Mouse (Mus musculus): ENCODE results near the gene Fam90a1b.
"Not testable (repeated sequence)": the region's sequence is repeated elsewhere in the genome, so short reads cannot be mapped to it uniquely, and the experiment has no call there.

Gene Fam90a1b

DNA sequence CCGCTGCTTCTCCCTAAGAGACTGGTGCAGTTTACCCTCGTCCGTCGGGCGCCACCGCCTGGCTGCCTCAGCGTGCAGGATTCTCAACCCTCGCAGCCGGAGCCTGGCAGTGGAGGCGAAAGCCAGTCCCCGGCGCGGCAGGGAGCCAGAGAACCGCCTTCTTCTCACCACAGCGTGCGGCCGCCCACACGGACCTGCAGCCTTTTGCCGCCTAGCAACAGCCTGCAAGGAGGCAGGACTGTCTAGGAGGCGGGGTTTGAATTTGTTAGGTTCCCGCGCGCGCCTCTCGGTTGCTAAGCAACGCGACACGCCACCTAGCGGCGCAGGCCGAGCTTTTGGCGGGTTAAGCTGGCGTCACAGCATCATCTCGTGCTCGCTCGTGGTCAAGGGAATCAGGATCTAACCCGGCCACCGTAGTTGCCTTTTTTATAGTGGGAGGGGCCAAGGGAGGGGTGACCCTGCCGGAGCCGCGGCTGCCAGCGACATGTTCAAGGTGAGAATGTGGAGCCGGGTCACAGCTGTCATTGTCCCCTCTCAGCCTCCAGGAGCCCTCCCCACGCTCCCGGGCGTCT, at the start of gene Fam90a1b, which contains the start of gene Apoo:
Gene Fam90a1b (minus strand): TSS at position 108 of the 572 bp plus-strand sequence.
Gene Apoo (plus strand): TSS at position 448 of the 572 bp plus-strand sequence.
- DNase-seq (ENCODE audit: low spot score), result peak; percentile 95

GRCm38 (mm10) chrX:94408975-94409374, 42.4 kb upstream of the Fam90a1b start:
- no peak for DNase-seq (ENCODE audit: low spot score)

- DNase-seq (ENCODE audit: low spot score), result no peak
These were observed 12.2 kb upstream of the Fam90a1b start for GRCm38 (mm10) chrX:94378734-94379133.

DNA sequence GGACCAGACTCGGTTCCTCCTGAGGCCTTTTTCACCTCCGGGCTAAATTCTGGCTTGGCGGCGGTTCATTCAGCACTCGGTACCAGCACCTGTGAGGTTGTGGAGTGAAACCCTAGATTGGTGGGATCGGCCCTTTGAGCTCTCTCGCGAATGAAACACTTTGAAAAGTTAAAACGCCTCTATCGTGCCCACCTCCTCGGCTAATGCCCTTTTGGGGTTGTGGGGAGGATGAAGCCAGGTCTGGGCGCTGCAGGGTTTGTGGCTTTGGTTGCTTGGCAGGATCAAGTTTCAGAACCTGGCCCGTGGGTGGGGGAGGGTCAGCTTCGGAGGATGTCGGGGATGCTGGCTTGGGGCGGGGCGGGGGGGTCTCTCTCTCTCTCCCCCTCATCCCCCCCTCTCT, 671 bp upstream of the Fam90a1b start:
- no peak for DNase-seq (ENCODE audit: low spot score)

GRCm38 (mm10) chrX:94366029-94366428, 548 bp downstream of the Fam90a1b start:
- no peak for DNase-seq (ENCODE audit: low spot score)

GRCm38 (mm10) chrX:94365381-94365925, 1.1 kb downstream of the Fam90a1b start:
- no peak for DNase-seq (ENCODE audit: low spot score)

GRCm38 (mm10) chrX:94343638-94344037, 22.9 kb downstream of the Fam90a1b start:
- not testable (repeated sequence) for DNase-seq (ENCODE audit: low spot score)

DNA sequence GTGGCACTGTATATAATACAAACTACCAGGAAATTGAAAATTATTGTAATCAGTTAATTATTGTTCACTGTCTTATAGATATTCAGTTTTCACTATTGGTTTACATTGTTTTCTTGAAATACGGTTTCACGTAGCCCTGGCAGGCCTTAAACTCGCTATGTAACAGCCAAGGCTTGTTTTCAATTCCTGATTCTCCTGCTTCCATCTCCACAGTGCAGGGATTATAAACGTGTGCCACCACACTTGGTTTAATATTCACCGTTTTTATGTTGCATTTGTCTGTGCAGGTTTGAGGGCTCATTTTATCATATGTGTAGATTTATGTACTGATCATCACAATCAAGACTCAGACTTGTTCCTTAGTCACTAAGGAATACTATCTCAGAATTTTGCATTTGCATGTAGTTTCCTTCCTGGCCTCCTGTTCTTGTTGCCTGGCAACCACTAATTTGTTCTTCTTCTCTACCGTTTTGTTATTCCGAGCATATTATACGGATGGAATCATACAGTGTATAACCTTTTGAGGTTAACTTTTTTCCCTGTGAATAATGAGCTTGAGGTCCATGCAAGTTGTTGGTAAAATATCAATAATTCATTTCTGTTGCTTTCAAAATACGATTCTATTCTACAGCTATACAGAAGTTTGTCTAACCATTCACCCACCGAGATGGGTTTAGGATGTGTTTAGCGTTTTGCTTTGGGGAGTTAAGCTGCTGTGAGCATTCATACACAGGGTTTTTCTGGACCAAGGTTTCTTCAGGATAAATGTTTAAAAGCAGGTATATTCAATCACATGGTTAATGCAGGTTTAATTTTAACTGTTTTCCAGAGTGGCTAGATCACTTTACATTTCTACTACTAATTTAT, 45.3 kb downstream of the Fam90a1b start:
- no peak for DNase-seq (ENCODE audit: low spot score)

Measured in c-Kit-positive CD71-positive TER-119-positive erythroid progenitor cells, embryonic 14.5 days (primary cell).